Mouse (Mus musculus): ENCODE measurements around the gene St6galnac6. TPM values are rescaled to one million over a fixed set of nuclear protein-coding genes. Genes with fewer than 3 reads are reported as not detected.

Gene St6galnac6
- polyA plus RNA-seq, 1 experiment from 2014 or later = 8.3 TPM

DNA sequence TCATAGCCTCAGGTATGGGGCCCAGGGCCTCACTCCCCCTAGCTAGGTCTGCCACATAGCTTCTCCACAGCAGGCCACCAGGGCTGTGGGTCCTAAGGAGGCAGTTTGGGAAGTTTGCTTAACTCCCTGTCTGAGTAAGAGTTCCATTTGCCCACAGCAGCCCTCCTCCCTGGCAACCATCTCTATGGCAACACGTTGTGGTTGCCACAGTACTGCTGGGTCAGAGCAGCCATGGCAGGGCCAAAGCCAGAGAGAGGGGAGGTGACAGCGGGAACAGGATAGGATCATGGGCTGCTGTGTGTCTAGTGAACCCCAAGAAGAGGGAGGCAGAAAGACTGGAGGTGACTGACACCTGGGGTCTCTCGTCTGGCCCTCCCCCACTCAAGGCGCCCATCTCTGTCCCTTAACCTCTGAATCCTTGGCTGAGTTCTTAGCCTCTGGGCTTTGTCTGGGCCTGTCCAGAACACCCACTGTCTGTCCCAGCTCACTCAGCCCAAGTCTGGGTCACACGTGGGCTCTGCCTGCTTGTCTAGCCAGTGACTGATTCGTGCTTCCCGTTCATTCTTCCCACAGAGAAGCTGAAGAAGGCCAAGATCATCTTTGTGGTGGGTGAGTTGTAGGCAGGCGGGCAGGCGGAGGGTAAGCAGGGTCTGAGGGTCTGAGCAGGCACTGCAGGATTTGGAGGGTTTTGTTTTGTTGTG lies 29.9 kb downstream of the St6galnac6 start:
- no peak overlapping the region for H3K4me2 ChIP-seq (replicated peaks; ENCODE audit: low read depth)
- H3K4me3 ChIP-seq (ENCODE audit: low read depth, low read length) = no peak overlapping the region
- no peak overlapping the region for H3K9ac ChIP-seq (ENCODE audit: low read depth, low read length)
- no peaks in the 10 kb centered on the region for H3K36me3 ChIP-seq (ENCODE audit: control insufficient read depth, insufficient read depth)
- H3K9me3 ChIP-seq (ENCODE audit: control insufficient read depth) = no peaks in the 10 kb centered on the region
- no peak for ATAC-seq
- WGBS = 67% methylated on average over 9 of the region's 9 CpGs
- H3K27ac ChIP-seq (ENCODE audit: low read depth, low read length) = no peak overlapping the region
- TF ChIP-seq CTCF (IDR thresholded peaks at IDR 0.05; ENCODE audit: low read depth) = no peak
- peaks cover 10% of the 10 kb centered on the region; the same call in 1 of the 2 replicates for H3K4me1 ChIP-seq (replicated peaks; ENCODE audit: control insufficient read depth, insufficient read depth, low read length)
- no peaks in the 10 kb centered on the region for H3K27me3 ChIP-seq (replicated peaks; ENCODE audit: control insufficient read depth, insufficient read depth, low read length)

DNA sequence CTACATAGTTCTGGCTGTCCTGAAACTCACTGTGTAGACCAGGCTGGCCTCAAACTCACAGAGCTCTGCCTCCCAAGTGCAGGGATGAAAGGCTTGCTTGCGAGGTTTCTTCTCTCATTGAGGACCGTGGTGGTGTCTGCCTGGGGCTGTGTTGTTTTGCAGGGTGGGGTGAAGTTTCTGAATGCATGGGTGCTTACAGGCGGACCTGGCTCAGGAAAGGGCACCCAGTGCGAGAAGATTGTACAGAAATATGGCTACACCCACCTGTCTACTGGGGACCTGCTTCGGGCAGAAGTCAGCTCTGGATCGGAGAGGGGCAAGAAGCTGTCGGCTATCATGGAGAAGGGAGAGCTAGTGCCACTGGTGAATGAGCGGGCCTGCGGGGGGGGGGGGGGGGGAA lies 30.5 kb downstream of the St6galnac6 start:
- Histone ChIP-seq H3K27ac (ENCODE audit: low read depth, low read length) (no peak overlapping the region), H3K4me1 (replicated peaks; ENCODE audit: control insufficient read depth, insufficient read depth, low read length) (peaks cover 10% of the 10 kb centered on the region; the same call in 1 of the 2 replicates)
- WGBS = 86% methylated on average over 8 of the region's 9 CpGs

DNA sequence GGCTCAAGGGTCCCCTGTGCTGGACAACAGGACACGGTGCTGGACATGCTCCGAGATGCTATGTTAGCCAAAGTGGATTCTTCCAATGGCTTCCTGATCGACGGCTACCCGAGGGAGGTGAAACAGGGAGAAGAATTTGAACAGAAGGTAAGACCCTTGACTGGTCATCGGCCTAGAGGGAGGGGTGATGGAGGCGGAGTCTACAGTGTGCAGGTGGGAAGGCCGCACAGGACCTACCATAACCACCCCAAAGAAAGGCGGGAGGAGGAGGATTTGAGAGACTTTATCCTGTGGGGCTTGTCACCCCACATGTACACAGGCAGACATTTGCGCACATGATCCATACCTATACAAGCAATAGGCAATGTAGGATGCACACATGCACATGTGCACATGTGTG lies 31.5 kb downstream of the St6galnac6 start:
- Histone ChIP-seq H3K36me3 (ENCODE audit: control insufficient read depth, insufficient read depth) (no peaks in the 10 kb centered on the region), H3K4me2 (replicated peaks; ENCODE audit: low read depth) (no peak overlapping the region), H3K27me3 (replicated peaks; ENCODE audit: control insufficient read depth, insufficient read depth, low read length) (no peaks in the 10 kb centered on the region), H3K4me1 (replicated peaks; ENCODE audit: control insufficient read depth, insufficient read depth, low read length) (0 out of 2 replicates have a peak, but pooled peaks cover 3% of the 10 kb centered on the region), H3K9me3 (ENCODE audit: control insufficient read depth) (no peaks in the 10 kb centered on the region), H3K4me3 (ENCODE audit: low read depth, low read length) (no peak overlapping the region), H3K27ac (ENCODE audit: low read depth, low read length) (no peak overlapping the region), H3K9ac (ENCODE audit: low read depth, low read length) (no peak overlapping the region)
- no peak for TF ChIP-seq CTCF (IDR thresholded peaks at IDR 0.05; ENCODE audit: low read depth)
- WGBS = 87% methylated on average over 10 of the region's 10 CpGs
- no peak for ATAC-seq

More for the DNA sequence above, 30.5 kb downstream of the St6galnac6 start:
- no peaks in the 10 kb centered on the region for H3K9me3 ChIP-seq (ENCODE audit: control insufficient read depth)
- H3K27me3 ChIP-seq (replicated peaks; ENCODE audit: control insufficient read depth, insufficient read depth, low read length) = no peaks in the 10 kb centered on the region
- no peak for TF ChIP-seq CTCF (IDR thresholded peaks at IDR 0.05; ENCODE audit: low read depth)
- H3K36me3 ChIP-seq (ENCODE audit: control insufficient read depth, insufficient read depth) = no peaks in the 10 kb centered on the region
- no peak for ATAC-seq
- H3K4me3 ChIP-seq (ENCODE audit: low read depth, low read length) = no peak overlapping the region
- no peak overlapping the region for H3K4me2 ChIP-seq (replicated peaks; ENCODE audit: low read depth)
- no peak overlapping the region for H3K9ac ChIP-seq (ENCODE audit: low read depth, low read length)

DNA sequence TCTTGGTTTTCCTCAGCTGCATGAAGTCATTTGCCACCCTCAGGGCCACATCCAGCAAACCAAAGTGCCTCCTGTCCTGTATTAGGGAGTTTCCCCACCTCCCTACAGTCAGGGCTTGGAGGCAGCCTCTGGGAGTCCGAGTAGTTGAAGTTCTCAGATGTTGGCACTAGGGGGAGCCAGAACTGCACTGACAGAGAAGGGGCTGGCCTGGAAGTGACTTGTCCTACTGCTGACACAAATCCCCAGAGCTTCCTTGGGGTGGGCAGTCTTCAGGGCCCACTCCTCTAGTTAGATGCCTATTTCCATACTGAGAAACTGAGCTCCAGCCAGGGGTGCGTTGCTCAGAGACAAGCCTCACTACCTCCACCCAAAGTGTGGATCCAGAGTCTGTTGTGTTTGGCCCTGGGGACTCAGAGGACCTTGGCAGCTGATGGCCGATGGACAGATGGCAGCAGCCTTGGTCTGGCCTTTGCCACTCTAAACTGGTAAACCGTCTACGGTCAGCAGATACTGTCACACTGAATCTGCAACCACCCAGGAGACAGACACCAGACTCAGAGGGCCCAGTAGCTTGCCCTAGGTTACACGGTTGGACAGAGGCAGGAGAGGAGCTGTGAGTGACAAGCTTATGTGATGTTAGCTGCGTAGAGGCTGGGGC lies 32.4 kb downstream of the St6galnac6 start:
- WGBS = 52% methylated on average over 7 of the region's 7 CpGs
- Histone ChIP-seq H3K9ac (ENCODE audit: low read depth, low read length) (no peak overlapping the region), H3K9me3 (ENCODE audit: control insufficient read depth) (no peaks in the 10 kb centered on the region), H3K36me3 (ENCODE audit: control insufficient read depth, insufficient read depth) (no peaks in the 10 kb centered on the region), H3K27me3 (replicated peaks; ENCODE audit: control insufficient read depth, insufficient read depth, low read length) (no peaks in the 10 kb centered on the region), H3K4me1 (replicated peaks; ENCODE audit: control insufficient read depth, insufficient read depth, low read length) (no peaks in the 10 kb centered on the region), H3K4me2 (replicated peaks; ENCODE audit: low read depth) (no peak overlapping the region), H3K4me3 (ENCODE audit: low read depth, low read length) (no peak overlapping the region), H3K27ac (ENCODE audit: low read depth, low read length) (no peak overlapping the region)
- peak; percentile 97 for TF ChIP-seq CTCF (IDR thresholded peaks at IDR 0.05; ENCODE audit: low read depth)
- peak; percentile 41 for ATAC-seq

DNA sequence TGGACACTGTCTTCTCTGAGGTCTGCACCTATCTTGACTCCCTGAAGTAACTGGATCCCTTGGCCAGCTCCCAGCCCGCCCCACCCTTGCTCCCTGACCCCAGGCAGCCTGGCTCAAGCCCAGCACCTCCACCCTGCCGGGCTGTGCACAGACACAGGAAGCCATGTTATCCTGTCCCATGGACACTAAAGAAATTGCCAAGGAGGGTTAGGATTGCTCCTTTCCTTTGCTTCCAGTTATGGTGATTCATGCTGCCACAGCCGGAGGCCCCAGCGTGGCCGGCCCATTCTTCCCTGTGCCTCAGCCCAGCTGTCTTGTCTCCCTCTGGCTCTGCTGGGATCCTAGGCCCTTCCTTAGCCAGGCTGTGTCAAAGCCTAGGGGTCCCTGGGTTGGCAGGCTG lies 34.2 kb downstream of the St6galnac6 start:
- no peaks in the 10 kb centered on the region for H3K27me3 ChIP-seq (replicated peaks; ENCODE audit: control insufficient read depth, insufficient read depth, low read length)
- no peak overlapping the region for H3K4me3 ChIP-seq (ENCODE audit: low read depth, low read length)
- no peak overlapping the region for H3K4me2 ChIP-seq (replicated peaks; ENCODE audit: low read depth)
- peak overlapping the region; percentile 18; the same call in 1 of the 2 replicates for H3K9ac ChIP-seq (ENCODE audit: low read depth, low read length)
- 0 out of 2 replicates have a peak, but pooled peaks cover 2% of the 10 kb centered on the region for H3K4me1 ChIP-seq (replicated peaks; ENCODE audit: control insufficient read depth, insufficient read depth, low read length)
- ATAC-seq = no peak
- WGBS = 65% methylated on average over 5 of the region's 5 CpGs
- H3K36me3 ChIP-seq (ENCODE audit: control insufficient read depth, insufficient read depth) = no peaks in the 10 kb centered on the region
- peak overlapping the region; percentile 57 for H3K27ac ChIP-seq (ENCODE audit: low read depth, low read length)
- H3K9me3 ChIP-seq (ENCODE audit: control insufficient read depth) = no peaks in the 10 kb centered on the region
- no peak for TF ChIP-seq CTCF (IDR thresholded peaks at IDR 0.05; ENCODE audit: low read depth)

GRCm38 (mm10) chr2:32634277-32635105 lies 35.0 kb downstream of the St6galnac6 start:
- 87% methylated on average over 10 of the region's 10 CpGs for WGBS
- no peak for ATAC-seq
- Histone ChIP-seq H3K27ac (ENCODE audit: low read depth, low read length) (no peak overlapping the region), H3K4me1 (replicated peaks; ENCODE audit: control insufficient read depth, insufficient read depth, low read length) (0 out of 2 replicates have a peak, but pooled peaks cover 2% of the 10 kb centered on the region), H3K9ac (ENCODE audit: low read depth, low read length) (no peak overlapping the region), H3K4me3 (ENCODE audit: low read depth, low read length) (no peak overlapping the region), H3K4me2 (replicated peaks; ENCODE audit: low read depth) (no peak overlapping the region), H3K27me3 (replicated peaks; ENCODE audit: control insufficient read depth, insufficient read depth, low read length) (no peaks in the 10 kb centered on the region), H3K9me3 (ENCODE audit: control insufficient read depth) (no peaks in the 10 kb centered on the region), H3K36me3 (ENCODE audit: control insufficient read depth, insufficient read depth) (no peaks in the 10 kb centered on the region)
- no peak for TF ChIP-seq CTCF (IDR thresholded peaks at IDR 0.05; ENCODE audit: low read depth)
